Comparison of ENCODE assay signal across 10 mouse cellular contexts in genomic region chr5:118065516-118066255, GRCm38 (mm10). TPM values are rescaled to one million over a fixed set of nuclear protein-coding genes. Genes with fewer than 3 reads are reported as not detected.
DNase-seq lines count a peak whose midpoint lies in the region; ATAC-seq lines count a peak whose summit lies in the region.
"Had no signal": no experiment of that assay in that cellular context is flagged by ENCODE, and none has a peak within 500 bp of the region (broad histone marks: within the 10 kb centered on the region; RNA-seq: fewer than 3 reads in every experiment).

No protein-coding gene starts in this region.

- H3K9ac ChIP-seq in limb, embryonic 13.5 days = 0 out of 2 replicates have a peak overlapping the region, but pooled peaks have one; percentile 13
- H3K9ac ChIP-seq: forebrain, postnatal 0 days; liver, embryonic 15.5 days had no signal

- H3K4me2 ChIP-seq in limb, embryonic 13.5 days (replicated peaks) = no peak overlapping the region
- H3K4me2 ChIP-seq: liver, embryonic 15.5 days had no signal

- 0 out of 2 replicates have a peak overlapping the region, but pooled peaks have one; percentile 16 for H3K27ac ChIP-seq in limb, embryonic 13.5 days
- no peak overlapping the region for H3K27ac ChIP-seq in embryonic facial prominence, embryonic 10.5 days (replicated peaks)
- H3K27ac ChIP-seq: liver, embryonic 15.5 days had no signal

- peaks cover 21% of the 10 kb centered on the region for H3K4me1 ChIP-seq in limb, embryonic 13.5 days
- 0 out of 2 replicates have a peak, but pooled peaks cover 3% of the 10 kb centered on the region for H3K4me1 ChIP-seq in embryonic facial prominence, embryonic 10.5 days
- H3K4me1 ChIP-seq: liver, embryonic 15.5 days had no signal

- no peaks in the 10 kb centered on the region for H3K9me3 ChIP-seq in limb, embryonic 13.5 days
- H3K9me3 ChIP-seq in embryonic facial prominence, embryonic 10.5 days = no peaks in the 10 kb centered on the region
- H3K9me3 ChIP-seq: liver, embryonic 15.5 days had no signal

- peaks cover 77% of the 10 kb centered on the region for H3K36me3 ChIP-seq in limb, embryonic 13.5 days
- peaks cover 84% of the 10 kb centered on the region for H3K36me3 ChIP-seq in embryonic facial prominence, embryonic 10.5 days (replicated peaks)

- H3K27me3 ChIP-seq in limb, embryonic 13.5 days = no peaks in the 10 kb centered on the region
- H3K27me3 ChIP-seq in embryonic facial prominence, embryonic 10.5 days (replicated peaks; ENCODE audit: low read depth, poor library complexity, severe bottlenecking) = no peaks in the 10 kb centered on the region
- H3K27me3 ChIP-seq: liver, embryonic 15.5 days had no signal

- 88% methylated on average over 19 of the region's 19 CpGs for WGBS in limb, embryonic 13.5 days
- 91% methylated on average over 19 of the region's 19 CpGs for WGBS in embryonic facial prominence, embryonic 10.5 days

- intact Hi-C loops in left cerebral cortex, postnatal 4 days (cut with DNase I) = loop anchor here (10.0 kb wide), 1 partner anchor 561 kb away; no protein-coding TSS in a partner anchor
- intact Hi-C loops in heart, postnatal 36 days (cut with DNase I) = no loop called here

- DNase-seq in left cerebral cortex, postnatal 4 days = peak; percentile 79
- DNase-seq in left cerebral cortex, adult 18-20 months (ENCODE audit: low spot score in 2 of 2) = no peak
- DNase-seq in cerebellum, adult 18-20 months = peak; percentile 87
- peak; percentile 38 to 58 for DNase-seq in heart, postnatal 36 days
- no peak for DNase-seq in embryonic facial prominence, embryonic 10.5 days (ENCODE audit: low spot score)
- no peak for DNase-seq in lung, adult 18-20 months
- DNase-seq in thymus, postnatal 4 days = no peak
- DNase-seq: forebrain, postnatal 0 days had no signal

- H3K4me3 ChIP-seq in limb, embryonic 13.5 days = no peak overlapping the region
- H3K4me3 ChIP-seq in embryonic facial prominence, embryonic 10.5 days = no peak overlapping the region
- H3K4me3 ChIP-seq: liver, embryonic 15.5 days had no signal

- ATAC-seq in limb, embryonic 13.5 days (ENCODE audit: low FRiP score, low read depth) = no peak
- ATAC-seq: forebrain, postnatal 0 days had no signal

RNA-seq across cellular contexts. Expression of gene Tesc, which starts 38.1 kb away (rescaled TPM):
- total RNA-seq in left cerebral cortex, postnatal 4 days (2021) = 1 to 10 TPM; 3.7 to 5.4 TPM
- 10 to 100 TPM; 88.5 to 90.3 TPM for total RNA-seq in left cerebral cortex, adult 18-20 months (2021)
- total RNA-seq in heart, postnatal 36 days (2021) = 100 to 1,000 TPM; 218 to 224 TPM
- polyA plus RNA-seq in limb, embryonic 13.5 days (2015; fragmentation: Nextera tagmentation; extraction: Ambion mirVana) = 2.0 and 2.2 TPM in 2 replicates
- 0.20 and 1.6 TPM in 2 replicates for polyA plus RNA-seq in embryonic facial prominence, embryonic 10.5 days (2016; fragmentation: Nextera tagmentation; extraction: Ambion mirVana)

Comparison
In these comparisons a context has a peak if more than half of its experiments do, and no peak if none do; other contexts are left out.
1. DNase-seq: peak in left cerebral cortex, postnatal 4 days (single experiment), cerebellum, adult 18-20 months (2 of 2) and heart, postnatal 36 days (2 of 2); none in left cerebral cortex, adult 18-20 months (0 of 2), embryonic facial prominence, embryonic 10.5 days (single experiment), lung, adult 18-20 months (0 of 2) and thymus, postnatal 4 days (single experiment).
2. RNA of gene Tesc, which starts 38.1 kb away (total RNA-seq): 218 to 224 TPM in heart, postnatal 36 days and 88.5 to 90.3 TPM in left cerebral cortex, adult 18-20 months; 3.7 to 5.4 TPM in left cerebral cortex, postnatal 4 days; every median in the first group is over 10 times any median in the second.